Comparison of ENCODE assay signal across 32 mouse cellular contexts in the genomic region with DNA sequence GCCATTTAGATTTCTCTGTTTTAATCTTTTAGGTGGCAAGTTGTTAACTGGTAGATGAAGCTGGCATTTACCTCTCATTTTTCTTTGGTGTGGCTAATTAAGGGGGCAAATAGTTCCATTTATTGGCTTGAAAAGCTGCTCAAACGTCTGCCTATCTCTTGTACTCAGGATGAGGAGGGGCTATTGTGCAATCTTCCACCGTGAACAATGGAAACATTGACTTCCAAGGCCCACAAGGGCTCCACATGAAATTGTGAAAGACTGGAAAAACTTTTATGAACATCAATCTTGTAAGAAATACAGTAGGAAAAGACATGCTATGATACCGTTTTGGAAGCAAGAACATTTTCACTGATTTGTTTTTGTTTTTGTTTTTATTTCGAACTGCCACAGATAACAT.
DNase-seq lines count a peak whose midpoint lies in the region; ATAC-seq lines count a peak whose summit lies in the region.
"Had no signal": no experiment of that assay in that cellular context is flagged by ENCODE, and none has a peak within 500 bp of the region (broad histone marks: within the 10 kb centered on the region; RNA-seq: fewer than 3 reads in every experiment).

No protein-coding gene starts in this region.

- ATAC-seq in heart, embryonic 11.5 days (replicated peaks; ENCODE audit: insufficient number of reproducible peaks, low FRiP score, low TSS enrichment), result no peak
- no peak for ATAC-seq in heart, embryonic 12.5 days (ENCODE audit: insufficient number of reproducible peaks, low FRiP score)
- no peak for ATAC-seq in inflammation-experienced regulatory T-cells, adult 6 months
- ATAC-seq: forebrain, postnatal 0 days; midbrain, embryonic 15.5 days had no signal

- intact Hi-C loops in heart, postnatal 36 days (cut with DNase I), result no loop called here

- WGBS in heart, embryonic 11.5 days (ENCODE audit: insufficient replicate concordance), result 61% methylated on average over 4 of the region's 4 CpGs
- 57% methylated on average over 4 of the region's 4 CpGs for WGBS in heart, embryonic 12.5 days

- DNase-seq in heart, adult 11 months, result peak; percentile 92
- peak; percentile 3 to 6 for DNase-seq in heart, postnatal 36 days
- peak; percentile 66 for DNase-seq in 3T3-L1 (ENCODE audit: low read depth, low spot score)
- DNase-seq in Muller cell, postnatal 12 days (ENCODE audit: inconsistent ontology term), result peak; percentile 53
- no peak for DNase-seq in frontal cortex, postnatal 36 days (ENCODE audit: low spot score in 2 of 2)
- DNase-seq: adrenal gland, postnatal 25 days; B cell, adult 2 months; cerebellum, adult 18-20 months; cerebellum, postnatal 14 days; forebrain, postnatal 0 days; gastrocnemius, postnatal 25 days; kidney, adult 18-20 months; kidney, postnatal 25 days; right cerebral cortex, postnatal 4 days; thymus, adult 18-20 months; thymus, postnatal 25 days had no signal

- H3K36me3 ChIP-seq in heart, embryonic 11.5 days (ENCODE audit: control insufficient read depth, insufficient read depth, low read length), result no peaks in the 10 kb centered on the region
- H3K36me3 ChIP-seq in heart, embryonic 12.5 days, result no peaks in the 10 kb centered on the region
- H3K36me3 ChIP-seq: embryonic facial prominence, embryonic 10.5 days; embryonic facial prominence, embryonic 15.5 days; forebrain, embryonic 12.5 days; hindbrain, embryonic 13.5 days; kidney, embryonic 15.5 days; limb, embryonic 12.5 days; liver, embryonic 15.5 days; midbrain, embryonic 10.5 days; midbrain, embryonic 15.5 days had no signal

- H3K9ac ChIP-seq in heart, embryonic 11.5 days (ENCODE audit: low read depth, low read length), result no peak overlapping the region
- H3K9ac ChIP-seq in heart, embryonic 12.5 days, result no peak overlapping the region
- H3K9ac ChIP-seq: embryonic facial prominence, embryonic 15.5 days; forebrain, embryonic 12.5 days; forebrain, postnatal 0 days; hindbrain, embryonic 13.5 days; kidney, embryonic 15.5 days; limb, embryonic 12.5 days; liver, embryonic 15.5 days; midbrain, embryonic 15.5 days had no signal

- no peaks in the 10 kb centered on the region for H3K4me1 ChIP-seq in heart, embryonic 11.5 days (ENCODE audit: control insufficient read depth, insufficient read depth, low read length)
- H3K4me1 ChIP-seq in heart, embryonic 12.5 days (replicated peaks), result 0 out of 2 replicates have a peak, but pooled peaks cover 4% of the 10 kb centered on the region
- H3K4me1 ChIP-seq: embryonic facial prominence, embryonic 10.5 days; embryonic facial prominence, embryonic 15.5 days; forebrain, embryonic 12.5 days; hindbrain, embryonic 13.5 days; limb, embryonic 12.5 days; liver, embryonic 15.5 days; midbrain, embryonic 10.5 days; midbrain, embryonic 15.5 days had no signal

- no peaks in the 10 kb centered on the region for H3K27me3 ChIP-seq in heart, embryonic 11.5 days (ENCODE audit: control insufficient read depth, insufficient read depth, low read length)
- H3K27me3 ChIP-seq in heart, embryonic 12.5 days (replicated peaks), result no peaks in the 10 kb centered on the region
- H3K27me3 ChIP-seq: CH12.LX; embryonic facial prominence, embryonic 15.5 days; forebrain, embryonic 12.5 days; hindbrain, embryonic 13.5 days; kidney, embryonic 15.5 days; limb, embryonic 12.5 days; liver, embryonic 15.5 days; midbrain, embryonic 15.5 days had no signal

- no peak overlapping the region for H3K27ac ChIP-seq in heart, embryonic 11.5 days (ENCODE audit: low read depth, low read length)
- no peak overlapping the region for H3K27ac ChIP-seq in heart, embryonic 12.5 days (ENCODE audit: poor library complexity, severe bottlenecking)
- H3K27ac ChIP-seq: embryonic facial prominence, embryonic 10.5 days; embryonic facial prominence, embryonic 15.5 days; forebrain, embryonic 12.5 days; heart, adult 2 months; hindbrain, embryonic 13.5 days; kidney, embryonic 15.5 days; left cerebral cortex, adult 2 months; limb, embryonic 12.5 days; liver, embryonic 15.5 days; midbrain, embryonic 10.5 days; midbrain, embryonic 15.5 days; stomach, postnatal 0 days had no signal

- H3K4me3 ChIP-seq in heart, embryonic 11.5 days (ENCODE audit: low read depth, low read length), result no peak overlapping the region
- H3K4me3 ChIP-seq in heart, embryonic 12.5 days, result no peak overlapping the region
- H3K4me3 ChIP-seq: embryonic facial prominence, embryonic 10.5 days; embryonic facial prominence, embryonic 15.5 days; forebrain, embryonic 12.5 days; heart, adult 2 months; hindbrain, embryonic 13.5 days; kidney, embryonic 15.5 days; left cerebral cortex, adult 2 months; limb, embryonic 12.5 days; liver, embryonic 15.5 days; midbrain, embryonic 10.5 days; midbrain, embryonic 15.5 days had no signal

- no peaks in the 10 kb centered on the region for H3K9me3 ChIP-seq in heart, embryonic 11.5 days (replicated peaks; ENCODE audit: control insufficient read depth, low read length)
- H3K9me3 ChIP-seq in heart, embryonic 12.5 days (replicated peaks), result no peaks in the 10 kb centered on the region
- H3K9me3 ChIP-seq: embryonic facial prominence, embryonic 10.5 days; embryonic facial prominence, embryonic 15.5 days; forebrain, embryonic 12.5 days; hindbrain, embryonic 13.5 days; kidney, embryonic 15.5 days; limb, embryonic 12.5 days; liver, embryonic 15.5 days; midbrain, embryonic 10.5 days; midbrain, embryonic 15.5 days had no signal

- H3K4me2 ChIP-seq in heart, embryonic 11.5 days, result no peak overlapping the region
- H3K4me2 ChIP-seq in heart, embryonic 12.5 days, result no peak overlapping the region
- H3K4me2 ChIP-seq: embryonic facial prominence, embryonic 15.5 days; forebrain, embryonic 12.5 days; hindbrain, embryonic 13.5 days; kidney, embryonic 15.5 days; limb, embryonic 12.5 days; liver, embryonic 15.5 days; midbrain, embryonic 15.5 days had no signal

Comparison
In these comparisons a context has a peak if more than half of its experiments do, and no peak if none do; other contexts are left out.
1. DNase-seq: peak in heart, adult 11 months (single experiment), heart, postnatal 36 days (2 of 2), 3T3-L1 (single experiment) and Muller cell, postnatal 12 days (single experiment); none in frontal cortex, postnatal 36 days (0 of 2).